Mouse (Mus musculus): ENCODE measurements around the gene Ccnjl.

The Ccnjl gene

DNA sequence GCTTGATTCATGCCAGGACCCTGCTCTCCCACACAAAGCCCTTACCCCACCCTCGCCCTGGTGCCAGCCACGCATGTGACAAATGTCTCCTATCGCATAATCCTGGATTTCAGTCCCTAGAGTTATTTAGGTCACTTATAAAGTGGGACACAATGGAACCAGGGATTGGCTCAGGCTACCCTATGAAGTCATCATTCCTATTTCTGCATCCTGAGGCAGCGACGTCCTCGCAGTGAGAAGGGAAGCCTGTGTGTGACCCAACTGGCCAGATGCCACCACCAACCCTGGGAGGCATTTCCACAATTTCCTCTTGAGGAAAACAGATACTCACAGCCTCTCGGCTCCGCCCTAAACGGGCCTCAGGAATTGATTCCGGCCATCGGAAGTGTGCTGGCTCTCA lies 41.0 kb downstream of the Ccnjl start:
- peak; percentile 94 for DNase-seq

DNA sequence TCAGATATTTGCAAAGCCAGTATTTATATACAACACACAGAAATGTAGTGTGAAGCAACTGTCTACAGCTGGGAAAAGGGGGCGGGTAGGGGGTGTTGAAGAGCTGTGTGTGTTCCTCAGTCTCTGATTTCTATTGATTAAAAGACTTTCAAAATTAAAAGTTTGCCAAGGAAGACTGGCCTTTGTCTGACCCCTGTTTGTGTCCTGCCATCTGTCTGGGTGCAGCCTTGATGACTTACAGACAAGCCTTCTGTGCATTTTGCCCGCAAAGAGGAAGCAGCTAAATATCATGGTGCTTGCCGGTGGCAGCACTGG lies 46.4 kb downstream of the Ccnjl start:
- no peak for DNase-seq

DNA sequence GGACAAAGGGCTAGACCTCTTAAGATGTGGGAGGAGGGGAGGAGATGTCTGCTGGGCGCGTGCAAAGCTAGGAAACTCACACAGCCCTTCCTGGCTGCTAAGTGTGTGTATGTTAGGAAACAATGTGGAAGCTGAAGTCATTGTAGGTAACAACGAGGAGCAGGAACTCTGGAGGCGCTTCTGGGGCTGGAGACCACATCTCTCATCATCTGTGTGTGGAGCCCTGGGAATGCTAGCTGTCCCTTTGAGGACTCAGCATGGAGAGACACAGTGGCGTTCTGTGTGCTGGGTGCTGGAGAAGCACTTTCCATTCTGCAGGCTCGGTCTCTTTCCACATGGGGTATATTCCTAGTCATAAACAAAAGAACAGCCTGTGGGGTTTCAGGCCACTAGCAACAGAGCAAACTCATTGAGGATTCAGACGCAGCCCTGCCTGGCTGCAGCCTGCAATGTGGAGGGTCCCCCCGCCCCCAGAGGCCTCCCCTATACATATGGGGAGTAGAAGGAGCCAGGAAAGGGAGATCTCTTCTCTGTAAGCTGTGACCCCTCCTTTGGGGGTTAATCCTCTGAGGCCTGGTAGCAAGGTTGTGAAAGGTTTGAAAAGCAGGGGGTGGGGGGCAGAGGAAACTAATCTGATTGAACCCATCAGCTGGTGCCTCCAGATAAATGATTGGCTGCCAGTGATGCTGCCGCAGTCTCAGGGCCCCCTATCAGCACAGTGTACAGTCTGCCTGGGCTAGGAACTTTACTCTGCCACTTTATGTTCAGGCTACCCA lies 47.0 kb downstream of the Ccnjl start:
- DNase-seq = no peak

DNA sequence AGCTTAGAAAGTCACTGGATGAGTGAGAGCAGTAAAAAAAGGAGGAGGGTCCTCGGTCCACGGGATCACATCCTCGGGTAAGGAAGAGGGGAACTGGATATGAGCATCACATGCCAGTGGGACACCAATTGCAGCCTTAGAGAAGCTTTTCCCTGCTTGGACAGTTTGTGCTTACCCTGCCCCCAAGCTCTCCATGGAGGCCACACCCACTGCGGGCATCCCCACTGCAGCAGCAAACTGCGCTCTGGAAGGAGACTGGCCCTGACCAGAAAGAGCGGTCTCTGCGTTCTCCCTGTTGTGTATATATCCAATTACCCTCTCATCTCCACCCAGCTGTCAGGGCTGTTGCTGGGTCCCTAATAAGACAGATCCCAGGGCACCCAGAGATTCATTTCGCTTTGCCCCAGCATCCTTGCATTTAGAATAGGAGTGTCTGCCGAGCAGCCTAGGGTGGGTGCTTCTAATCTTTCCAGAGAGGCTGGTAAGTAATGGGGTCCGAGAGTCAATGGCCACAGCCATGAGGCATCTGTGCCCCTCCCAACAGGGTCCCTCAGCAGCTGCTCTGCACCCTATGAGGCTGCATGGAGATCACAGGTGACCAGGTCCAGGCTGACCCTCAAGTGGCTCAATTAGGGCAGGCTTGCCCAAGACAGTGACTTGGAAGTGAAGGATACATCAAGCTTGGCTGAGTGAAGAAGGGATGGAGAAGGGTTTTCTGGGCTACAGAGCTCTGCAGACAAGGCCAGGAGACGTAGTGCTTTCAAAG lies 49.3 kb downstream of the Ccnjl start:
- DNase-seq = no peak

- no peak for DNase-seq
Observed at GRCm38 (mm10) chr11:43585211-43586005, 56.8 kb downstream of the Ccnjl start.

- peak; percentile 86 for DNase-seq
Observed at GRCm38 (mm10) chr11:43586324-43587090, 57.9 kb downstream of the Ccnjl start, which contains the start of gene 4933415A04Rik. TSS of gene 4933415A04Rik (plus strand) at chr11:43587040.

GRCm38 (mm10) chr11:43589530-43590072 lies 61.0 kb downstream of the Ccnjl start:
- no peak for DNase-seq

- DNase-seq = no peak
Observed at GRCm38 (mm10) chr11:43601440-43601839, 72.9 kb downstream of the Ccnjl start, which contains the start of gene Fabp6. TSS of gene Fabp6 (minus strand) at chr11:43601540.

DNA sequence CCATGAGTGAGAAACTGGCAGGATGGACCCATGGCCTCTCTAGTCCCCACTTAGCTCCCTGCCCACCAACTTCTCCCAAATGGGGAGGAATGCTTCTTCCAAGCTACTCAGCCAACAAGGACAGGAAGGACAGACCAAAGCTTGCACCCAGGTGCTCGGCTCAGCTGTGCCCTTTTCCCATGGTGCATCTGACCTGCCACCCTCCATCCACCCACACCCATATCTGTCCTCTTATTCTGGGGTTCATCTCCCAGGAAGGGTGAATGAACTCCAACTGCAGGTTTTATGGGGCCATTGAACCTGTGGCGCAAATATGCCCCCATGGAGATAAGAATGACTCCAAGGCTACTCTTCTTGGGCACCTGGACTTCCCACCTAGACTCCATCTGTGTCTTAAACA lies 75.6 kb downstream of the Ccnjl start:
- no peak for DNase-seq

- no peak for DNase-seq
Observed at GRCm38 (mm10) chr11:43604891-43605290, 76.3 kb downstream of the Ccnjl start.

DNA sequence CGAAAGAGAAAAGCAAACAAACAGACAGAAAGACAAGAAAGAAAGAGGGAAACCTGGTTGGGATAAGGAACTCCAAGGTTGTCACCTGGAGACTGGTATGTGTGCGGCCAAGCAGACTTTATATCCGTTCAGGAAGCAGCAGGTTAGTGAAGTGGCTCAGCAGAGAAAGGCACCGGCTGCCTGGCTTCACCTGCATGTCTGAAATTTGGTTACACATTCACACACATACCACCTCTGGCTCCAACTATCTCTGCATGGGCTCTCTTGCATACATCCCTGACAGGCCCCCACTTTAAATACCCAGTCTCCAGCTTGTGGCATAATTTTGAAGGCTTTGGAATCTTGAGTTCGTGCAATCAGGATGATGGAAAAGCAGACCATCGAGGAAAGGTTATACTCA lies 77.3 kb downstream of the Ccnjl start:
- DNase-seq = no peak

DNA sequence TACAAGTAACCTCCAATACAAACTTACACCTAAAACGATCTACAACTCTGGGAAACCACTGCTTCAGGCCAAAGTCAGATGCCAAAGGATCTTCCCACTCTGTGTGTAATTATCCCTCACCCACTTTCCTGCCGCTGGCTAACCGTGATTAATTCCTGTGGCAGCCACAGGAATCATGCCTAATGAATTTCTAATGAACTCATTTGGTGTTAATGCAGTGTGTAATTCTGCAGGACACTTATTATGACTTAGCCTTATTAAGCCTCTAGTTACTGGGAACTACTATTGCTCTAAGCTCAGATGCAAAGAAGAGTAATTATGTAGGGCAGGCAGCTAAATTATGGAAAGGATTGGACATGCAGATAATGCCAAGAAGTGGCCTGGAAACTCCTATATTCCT lies 79.9 kb downstream of the Ccnjl start:
- no peak for DNase-seq

DNA sequence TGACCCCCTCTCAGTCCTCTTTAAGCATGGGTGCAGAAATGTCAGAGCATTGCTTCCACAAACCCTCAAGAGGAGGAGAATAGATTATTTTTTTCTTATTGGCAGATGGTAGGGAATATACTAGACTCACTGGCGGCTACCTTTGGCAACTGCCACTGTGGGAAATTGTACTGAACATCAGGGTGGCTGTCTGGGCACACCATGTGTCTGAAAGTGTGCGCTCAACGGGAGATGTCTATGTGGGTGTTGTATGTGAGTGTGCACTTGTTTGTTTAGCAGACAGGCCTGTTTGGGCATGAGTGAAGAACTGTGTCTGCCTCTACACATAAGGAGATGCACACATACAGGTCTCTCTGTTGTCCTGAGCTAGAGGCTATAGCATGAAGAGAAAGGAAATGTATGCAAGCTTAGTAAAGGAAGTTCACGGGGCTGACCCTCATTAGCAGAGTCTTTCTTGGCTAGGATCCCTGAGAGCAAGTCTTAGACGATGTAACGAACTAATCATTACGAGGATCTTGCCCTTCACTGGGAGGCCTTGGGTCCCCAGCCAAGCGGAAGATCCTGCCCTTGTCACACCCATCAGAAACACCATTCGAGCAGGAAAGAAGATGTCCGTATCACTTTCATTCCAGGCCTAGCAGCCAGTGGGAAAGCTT lies 81.5 kb downstream of the Ccnjl start:
- no peak for DNase-seq

DNA sequence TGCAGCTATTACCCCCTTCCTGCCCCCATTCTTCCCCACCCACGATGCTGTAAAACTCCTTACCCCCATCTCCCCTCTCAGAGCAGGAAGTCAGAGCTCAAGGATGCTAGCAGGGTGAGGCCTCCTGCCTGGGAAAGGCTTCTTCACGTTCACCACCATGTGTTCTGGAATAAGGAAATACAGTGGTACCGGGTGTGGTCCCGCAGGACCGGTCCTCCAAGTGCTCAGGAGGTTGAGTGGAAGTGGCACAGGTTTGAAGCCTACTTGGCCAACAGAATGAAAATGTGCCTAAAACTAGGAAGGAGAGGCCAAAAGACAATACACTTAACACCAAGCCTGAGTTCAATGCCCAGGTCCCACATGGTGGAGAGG lies 82.1 kb downstream of the Ccnjl start:
- no peak for DNase-seq

DNA sequence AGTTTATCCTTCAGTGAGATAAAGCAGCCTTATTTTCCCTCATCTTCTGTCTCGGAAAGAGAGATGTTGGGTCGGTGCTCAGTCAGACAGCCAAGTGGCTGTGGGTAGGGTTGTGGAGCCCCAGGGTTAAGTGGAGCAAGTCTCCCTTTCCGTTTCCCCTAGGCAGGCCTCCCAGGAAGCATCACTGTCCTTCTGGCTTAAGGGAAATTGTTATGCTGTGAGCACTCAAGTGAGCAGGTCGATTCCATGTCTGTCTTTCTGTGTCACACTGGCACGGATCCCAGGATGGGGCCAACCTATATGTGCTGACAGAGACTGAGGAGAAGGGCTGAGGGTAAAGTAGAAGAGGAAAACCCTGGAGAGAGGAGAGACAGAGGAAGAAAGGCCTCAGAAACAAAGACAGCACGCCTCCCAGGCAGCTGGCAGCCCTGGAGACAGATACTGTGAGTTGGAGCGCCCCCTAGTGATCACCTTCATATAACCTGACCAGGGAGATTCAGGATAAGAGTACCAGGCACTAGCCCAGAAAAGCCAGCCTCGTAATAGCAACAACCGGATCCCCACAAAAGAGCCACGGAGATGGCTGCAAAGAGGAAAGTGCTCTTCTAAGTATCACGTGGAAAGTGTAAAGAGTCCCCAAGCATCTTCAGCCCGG lies 84.4 kb downstream of the Ccnjl start:
- peak; percentile 87 for DNase-seq

DNA sequence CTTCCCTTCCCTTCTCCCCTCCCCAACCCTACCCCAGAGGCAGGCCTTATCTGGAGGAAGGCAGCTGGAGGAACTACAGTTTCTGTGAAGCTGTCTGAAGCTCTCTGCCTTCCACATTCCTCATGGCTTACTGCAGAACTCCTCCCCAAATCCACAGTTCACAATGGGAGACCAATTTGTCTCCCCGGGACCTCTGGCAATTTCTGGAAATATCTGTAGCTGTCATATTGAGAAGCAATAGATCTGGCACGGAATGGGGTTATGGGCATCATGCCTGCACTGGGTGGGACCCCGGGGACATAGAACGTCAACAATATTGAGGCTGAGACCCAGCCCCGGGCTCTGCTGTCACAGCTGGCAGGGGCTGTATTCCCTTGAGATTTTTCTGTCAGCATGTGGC lies 89.3 kb downstream of the Ccnjl start:
- DNase-seq = no peak

DNA sequence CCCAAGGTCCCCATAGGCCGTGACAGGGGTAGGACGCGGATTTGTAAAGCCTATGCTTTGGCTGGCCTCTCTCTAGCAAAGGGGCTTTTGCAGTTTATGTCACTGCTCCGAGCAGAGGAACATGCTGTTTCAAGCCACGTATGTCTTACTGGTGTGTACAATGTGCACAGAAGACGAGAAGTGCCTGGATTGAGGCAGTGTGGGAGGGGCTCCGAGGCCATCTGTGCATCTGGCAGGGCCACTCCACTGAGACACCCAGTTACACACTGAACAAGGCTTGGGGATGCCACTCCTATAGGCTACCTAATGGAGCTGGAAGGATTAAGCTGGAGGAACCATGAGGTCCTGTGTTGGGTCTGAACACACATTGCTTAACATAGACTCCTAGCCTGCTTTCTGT lies 89.8 kb downstream of the Ccnjl start:
- no peak for DNase-seq

- no peak for DNase-seq
Observed at GRCm38 (mm10) chr11:43621769-43622168, 93.2 kb downstream of the Ccnjl start.

DNA sequence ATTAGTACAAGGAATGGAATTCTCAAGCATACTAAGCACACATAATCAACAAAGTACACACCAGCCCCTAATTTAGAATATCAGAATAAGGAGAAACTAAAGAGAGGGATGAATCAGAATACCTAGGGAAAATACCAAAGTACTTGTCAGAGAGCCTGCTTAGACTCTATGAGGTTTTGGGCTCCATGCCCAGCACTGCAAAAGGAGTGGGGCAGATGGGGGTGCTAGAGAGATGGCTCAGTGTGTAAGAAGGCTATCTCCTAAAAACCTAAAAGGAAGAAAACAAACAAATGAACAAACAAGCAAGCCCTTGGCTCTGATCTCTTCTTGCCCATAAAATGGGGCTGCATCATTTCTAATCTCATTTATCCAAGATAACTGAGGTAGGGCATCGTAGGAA lies 95.8 kb downstream of the Ccnjl start:
- DNase-seq = no peak

GRCm38 (mm10) chr11:43626300-43626926 lies 97.8 kb downstream of the Ccnjl start:
- DNase-seq = peak; percentile 48
